Mouse (Mus musculus) neural tube, embryonic 12.5 days (tissue): ENCODE results near the gene Dcdc2a. TPM values are rescaled to one million over a fixed set of nuclear protein-coding genes. Genes with fewer than 3 reads are reported as not detected.

Experiments used
- ATAC-seq: fragments of 200-750 bp; cut with Nextera tagmentation; 2 replicates; pipeline ENCODE4 v1.8.0; 2017; ENCODE audit warnings: low read depth, mild to moderate bottlenecking, moderate TSS enrichment, moderate library complexity; ENCODE audit not compliant: low FRiP score
- H3K27ac ChIP-seq: fragments of 300-500 bp; sonication (generic); 2 replicates; pipeline ENCODE4 v1.5.1; 2016
- H3K27me3 ChIP-seq: fragments of 300-500 bp; sonication (generic); replicated peaks from 2 replicates; pipeline ENCODE4 v1.6.1; 2016; ENCODE audit warnings: mild to moderate bottlenecking
- H3K36me3 ChIP-seq: fragments of 300-500 bp; sonication (generic); 2 replicates; pipeline ENCODE4 v1.6.1; 2016; ENCODE audit warnings: mild to moderate bottlenecking
- H3K4me1 ChIP-seq: fragments of 300-500 bp; sonication (generic); 2 replicates; pipeline ENCODE4 v1.6.1; 2016
- H3K4me2 ChIP-seq: fragments of 300-500 bp; sonication (generic); replicated peaks from 2 replicates; pipeline ENCODE4 v1.6.1; 2016; ENCODE audit warnings: mild to moderate bottlenecking
- H3K4me3 ChIP-seq: fragments of 300-500 bp; sonication (generic); 2 replicates; pipeline ENCODE4 v1.5.1; 2016
- H3K9ac ChIP-seq: fragments of 300-500 bp; sonication (generic); 2 replicates; pipeline ENCODE4 v1.6.1; 2016; ENCODE audit warnings: mild to moderate bottlenecking
- H3K9me3 ChIP-seq: fragments of 300-500 bp; sonication (generic); 2 replicates; pipeline ENCODE4 v1.6.1; 2016; ENCODE audit warnings: mild to moderate bottlenecking
- WGBS: fragments of 180-500 bp; shearing (Covaris S2); methylation state at CpG from one replicate; pipeline ENCODE4 v1.1.7; 2016; 5-methylcytosine and 5-hydroxymethylcytosine counted together
- polyA plus RNA-seq: library from polyadenylated mRNA; unstranded; fragments of >200 nt; fragmentation: Nextera tagmentation; extraction: Ambion mirVana; gene quantifications from 2 replicates; pipeline ENCODE4 v1.2.1, GENCODE M21; 2016

Gene Dcdc2a
- polyA plus RNA-seq, 1 experiment from 2014 or later: 2.9 TPM

DNA sequence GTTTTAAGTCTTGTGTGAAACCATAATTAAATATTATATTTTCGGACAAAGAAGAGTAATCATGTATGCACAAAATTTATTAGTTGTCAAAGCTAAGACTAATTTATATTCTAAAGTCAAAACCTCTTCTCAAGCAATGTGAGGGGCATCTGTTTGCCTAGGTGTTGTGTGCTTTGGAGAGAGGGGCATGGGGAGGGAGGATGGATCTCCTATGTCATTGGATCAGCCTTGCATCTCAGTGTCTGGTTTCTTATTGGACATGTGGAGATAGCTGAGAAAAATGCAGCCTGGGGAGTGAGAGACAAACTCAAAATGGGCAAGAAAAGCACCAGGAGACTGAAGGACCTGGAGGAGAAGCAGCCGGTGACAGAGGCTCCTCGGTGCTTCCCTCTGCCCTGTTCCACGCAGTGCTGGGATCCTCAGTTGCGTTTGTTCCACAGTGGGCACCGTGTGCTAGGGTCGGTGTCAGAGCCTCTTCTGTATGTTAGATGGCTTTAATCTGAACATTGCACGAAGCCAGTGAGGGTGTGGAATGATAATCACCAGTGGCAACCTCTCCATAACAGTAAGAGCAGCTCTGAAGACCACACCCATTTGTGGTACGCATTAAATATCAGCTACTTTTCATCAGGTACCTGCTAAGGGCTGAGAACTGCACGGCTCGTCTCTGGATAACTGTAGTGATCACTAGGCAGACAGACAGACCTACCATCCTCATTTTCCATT, 133.8 kb downstream of the Dcdc2a start:
- Histone ChIP-seq H3K4me1 (peaks cover 11% of the 10 kb centered on the region; the same call in 1 of the 2 replicates), H3K9ac (no peak overlapping the region), H3K27me3 (no peaks in the 10 kb centered on the region), H3K4me3 (no peak overlapping the region), H3K36me3 (no peaks in the 10 kb centered on the region), H3K4me2 (no peak overlapping the region), H3K9me3 (no peaks in the 10 kb centered on the region), H3K27ac (no peak overlapping the region)
- ATAC-seq: no peak
- 89% methylated on average over 11 of the region's 11 CpGs for WGBS

DNA sequence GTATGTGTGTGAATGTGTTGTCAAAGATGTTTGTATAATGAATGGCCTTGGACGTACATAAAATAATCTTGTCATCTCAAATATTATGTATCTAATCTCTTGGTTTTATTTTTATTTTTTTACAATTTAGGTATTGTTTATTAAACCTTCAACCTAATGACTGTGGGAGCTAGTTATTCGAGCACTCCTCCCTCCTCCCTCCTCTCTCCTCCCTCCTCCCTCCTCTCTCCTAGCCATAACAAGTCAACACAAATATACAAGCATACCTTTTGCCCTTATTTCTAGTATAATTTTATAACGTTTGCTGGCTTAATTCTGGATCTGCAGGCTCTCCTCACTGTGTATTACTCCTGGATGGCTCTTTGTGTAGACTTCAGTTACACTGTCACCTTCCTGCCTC, 134.4 kb downstream of the Dcdc2a start:
- Histone ChIP-seq H3K4me1 (peaks cover 11% of the 10 kb centered on the region; the same call in 1 of the 2 replicates), H3K4me3 (no peak overlapping the region), H3K9ac (no peak overlapping the region), H3K4me2 (no peak overlapping the region), H3K27me3 (no peaks in the 10 kb centered on the region), H3K27ac (no peak overlapping the region), H3K36me3 (no peaks in the 10 kb centered on the region), H3K9me3 (no peaks in the 10 kb centered on the region)
- no peak for ATAC-seq
- 78% methylated on average over 3 of the region's 3 CpGs for WGBS

DNA sequence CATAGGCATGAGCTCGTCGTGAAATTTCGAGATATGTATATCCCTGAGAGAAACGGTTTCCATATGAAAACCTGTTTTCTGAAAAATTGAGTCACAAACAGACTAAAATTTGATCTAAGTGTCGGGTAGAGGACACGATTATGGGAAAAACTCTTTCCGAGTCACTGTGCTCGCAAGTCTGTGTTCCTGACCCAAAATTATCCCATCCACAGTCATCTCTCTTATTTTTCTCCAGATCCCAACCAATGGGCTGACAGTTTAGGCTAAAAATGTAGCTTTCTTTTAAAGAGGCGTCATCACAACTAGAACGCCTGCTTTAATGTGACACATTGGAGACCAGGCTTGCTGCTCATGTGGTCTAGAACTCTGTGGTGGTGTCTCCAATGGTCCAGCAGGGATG, 139.9 kb downstream of the Dcdc2a start:
- ATAC-seq: no peak
- WGBS: 93% methylated on average over 10 of the region's 10 CpGs
- H3K27ac ChIP-seq: no peak overlapping the region
- H3K4me3 ChIP-seq: no peak overlapping the region
- no peak overlapping the region for H3K9ac ChIP-seq
- H3K4me2 ChIP-seq: no peak overlapping the region
- H3K27me3 ChIP-seq: no peaks in the 10 kb centered on the region
- H3K36me3 ChIP-seq: no peaks in the 10 kb centered on the region
- no peaks in the 10 kb centered on the region for H3K4me1 ChIP-seq
- H3K9me3 ChIP-seq: no peaks in the 10 kb centered on the region

DNA sequence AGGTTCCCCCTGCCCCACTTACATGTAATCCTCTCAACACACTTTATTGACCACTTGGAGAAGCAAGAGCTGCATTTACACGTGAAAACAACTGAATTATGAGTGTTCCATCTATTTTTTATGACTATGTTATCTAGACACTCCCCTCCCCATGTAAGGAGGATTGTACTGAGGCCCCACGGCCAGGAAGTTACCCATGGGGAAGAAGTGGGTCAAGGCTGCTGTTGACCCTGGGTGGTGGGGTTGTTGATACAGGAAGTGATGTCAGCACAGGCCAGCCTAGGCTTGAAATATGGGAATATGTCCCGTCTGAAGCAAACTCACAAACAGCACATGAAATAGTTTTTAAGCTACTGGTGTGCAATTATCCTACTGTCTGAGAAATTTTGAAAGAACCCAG, 144.1 kb downstream of the Dcdc2a start:
- WGBS: 70% methylated on average over 3 of the region's 3 CpGs
- H3K27ac ChIP-seq: no peak overlapping the region
- no peaks in the 10 kb centered on the region for H3K4me1 ChIP-seq
- no peak for ATAC-seq
- no peak overlapping the region for H3K4me2 ChIP-seq
- no peaks in the 10 kb centered on the region for H3K9me3 ChIP-seq
- H3K27me3 ChIP-seq: no peaks in the 10 kb centered on the region
- no peak overlapping the region for H3K4me3 ChIP-seq
- H3K9ac ChIP-seq: no peak overlapping the region
- H3K36me3 ChIP-seq: no peaks in the 10 kb centered on the region

DNA sequence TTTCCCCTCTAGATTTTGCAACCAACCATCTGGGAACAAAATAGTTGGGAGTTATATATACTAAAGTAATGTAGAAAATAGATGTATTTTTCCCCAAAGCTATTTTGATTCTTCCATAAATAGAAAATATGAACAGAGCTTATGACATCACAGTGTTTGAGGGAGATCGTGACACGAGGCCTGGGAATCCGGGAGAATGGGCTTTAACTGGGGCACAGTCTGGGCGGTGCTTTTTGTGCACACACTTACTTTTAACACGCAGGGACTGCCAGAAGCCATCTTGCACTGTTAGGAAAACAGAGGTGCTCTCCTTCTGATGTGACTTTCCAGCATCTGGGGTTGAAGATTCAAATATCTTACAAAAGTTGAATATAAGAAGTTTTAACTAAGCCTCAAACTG, 151.1 kb downstream of the Dcdc2a start:
- 87% methylated on average over 5 of the region's 5 CpGs for WGBS
- H3K27me3 ChIP-seq: no peaks in the 10 kb centered on the region
- H3K4me1 ChIP-seq: no peaks in the 10 kb centered on the region
- H3K9me3 ChIP-seq: no peaks in the 10 kb centered on the region
- no peak overlapping the region for H3K4me3 ChIP-seq
- no peaks in the 10 kb centered on the region for H3K36me3 ChIP-seq
- no peak overlapping the region for H3K4me2 ChIP-seq
- H3K9ac ChIP-seq: no peak overlapping the region
- ATAC-seq: no peak
- H3K27ac ChIP-seq: no peak overlapping the region

DNA sequence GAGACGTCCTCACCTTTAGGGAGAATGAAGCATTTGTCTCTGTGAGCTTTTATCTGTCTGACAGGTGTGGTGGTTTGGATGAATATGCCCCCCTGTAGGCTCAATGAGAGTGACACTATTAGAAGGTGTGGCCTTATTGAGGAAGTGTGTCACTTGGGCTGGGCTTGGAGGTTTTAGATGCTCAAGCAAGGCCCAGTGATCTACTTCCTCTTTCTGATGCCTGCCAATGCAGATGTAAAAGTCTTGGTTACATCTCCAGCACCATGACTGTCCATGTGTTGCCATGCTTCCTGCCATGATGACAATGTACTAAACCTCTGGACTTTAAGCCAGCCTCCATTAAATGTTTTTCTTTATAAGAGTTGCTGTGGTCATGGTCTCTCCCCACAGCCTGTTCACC, 162.6 kb downstream of the Dcdc2a start:
- Histone ChIP-seq H3K36me3 (no peaks in the 10 kb centered on the region), H3K9ac (no peak overlapping the region), H3K4me3 (no peak overlapping the region), H3K27ac (no peak overlapping the region), H3K4me2 (no peak overlapping the region), H3K27me3 (no peaks in the 10 kb centered on the region), H3K9me3 (no peaks in the 10 kb centered on the region), H3K4me1 (no peaks in the 10 kb centered on the region)
- WGBS: 86% methylated on average over 1 of the region's 1 CpGs
- no peak for ATAC-seq

DNA sequence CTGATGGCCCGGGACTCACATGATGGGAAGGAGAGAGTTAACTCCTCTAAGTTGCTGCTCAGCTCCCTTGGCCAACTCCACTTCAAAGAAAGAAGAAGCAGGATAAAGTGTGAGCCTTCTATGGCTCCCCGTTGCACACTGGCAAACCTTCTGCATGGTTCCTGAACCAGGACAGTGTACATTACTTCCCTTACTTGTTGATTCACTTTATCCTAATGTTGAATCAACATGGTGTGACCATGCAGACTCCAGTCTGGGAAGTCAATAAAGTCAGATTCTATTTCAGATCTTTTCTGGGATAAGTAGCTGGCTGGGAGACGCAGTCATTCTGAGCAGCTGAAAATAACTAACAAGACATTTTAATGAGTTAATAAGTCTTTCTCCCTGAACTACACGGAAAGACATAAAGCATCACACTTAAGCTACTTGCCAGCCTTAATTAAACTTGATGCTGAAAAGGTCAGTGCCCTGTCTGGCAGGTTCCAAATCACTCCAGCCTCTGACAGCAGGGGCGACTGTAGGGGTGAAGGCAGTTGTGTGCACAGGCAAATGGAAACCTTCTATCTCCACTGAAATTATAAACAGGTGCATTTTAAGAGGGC, 164.5 kb downstream of the Dcdc2a start:
- Histone ChIP-seq H3K4me3 (no peak overlapping the region), H3K27me3 (no peaks in the 10 kb centered on the region), H3K36me3 (no peaks in the 10 kb centered on the region), H3K9ac (no peak overlapping the region), H3K9me3 (no peaks in the 10 kb centered on the region), H3K4me1 (no peaks in the 10 kb centered on the region), H3K4me2 (no peak overlapping the region), H3K27ac (no peak overlapping the region)
- WGBS: 76% methylated on average over 5 of the region's 5 CpGs
- no peak for ATAC-seq

DNA sequence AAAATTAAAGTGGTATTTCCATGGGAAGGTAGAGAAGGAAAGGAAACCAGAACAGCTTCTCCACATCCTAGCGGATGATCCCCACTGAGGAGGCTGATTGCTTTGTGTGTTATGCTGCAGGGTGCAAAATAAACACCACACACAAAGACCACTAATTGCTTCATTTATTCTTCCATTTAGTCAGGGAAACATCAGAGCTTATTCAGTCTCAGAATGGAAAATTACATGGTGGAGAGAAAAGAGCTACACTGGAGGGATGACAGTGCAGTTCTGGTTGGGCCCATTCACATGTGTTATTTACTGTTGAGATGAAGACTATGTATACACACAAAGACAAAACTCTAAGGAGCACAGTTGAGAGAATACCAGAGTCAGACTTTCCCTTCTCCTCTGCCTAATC, 196.1 kb downstream of the Dcdc2a start:
- no peak overlapping the region for H3K4me2 ChIP-seq
- no peak for ATAC-seq
- WGBS: 74% methylated on average over 1 of the region's 1 CpGs

DNA sequence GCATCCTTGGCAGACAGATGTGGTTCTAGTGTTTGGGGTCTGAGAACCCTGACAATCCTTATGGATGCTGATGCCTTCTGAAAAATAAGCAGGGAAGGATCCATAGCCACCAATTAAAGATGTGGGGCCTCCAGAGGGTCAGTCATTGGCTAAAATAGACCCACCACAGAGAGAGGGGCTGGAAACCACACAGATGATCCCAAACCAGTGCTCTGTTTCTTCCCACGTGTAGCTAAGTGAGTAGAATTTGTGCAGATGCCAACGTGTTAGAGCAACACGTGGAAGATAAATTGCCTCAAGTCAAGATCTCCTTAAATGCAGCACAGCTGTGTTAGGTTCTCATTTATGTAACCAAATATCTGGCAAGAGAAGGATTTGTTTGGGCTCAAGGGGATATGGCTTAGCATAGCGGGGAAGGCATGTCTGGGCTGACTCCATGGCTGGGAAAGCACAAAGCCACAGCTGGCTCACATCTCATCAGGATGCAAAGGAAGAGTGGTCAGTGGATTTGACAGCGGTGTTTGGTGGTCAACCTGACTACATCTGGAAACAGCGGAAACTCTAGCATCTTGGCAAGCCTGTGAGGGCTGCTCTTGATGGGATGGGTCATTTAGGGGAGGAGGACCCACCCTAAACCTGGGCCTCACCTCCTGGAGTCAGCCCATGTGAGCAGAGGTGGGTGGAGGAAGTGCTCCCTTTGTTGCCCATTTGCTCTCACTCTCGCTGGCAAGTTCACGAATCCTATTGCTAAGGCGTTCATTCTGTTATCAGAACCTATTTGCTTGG, 198.9 kb downstream of the Dcdc2a start:
- Histone ChIP-seq H3K9me3 (no peaks in the 10 kb centered on the region), H3K4me3 (no peak overlapping the region), H3K4me1 (no peaks in the 10 kb centered on the region), H3K36me3 (no peaks in the 10 kb centered on the region), H3K9ac (no peak overlapping the region), H3K4me2 (no peak overlapping the region), H3K27ac (no peak overlapping the region), H3K27me3 (no peaks in the 10 kb centered on the region)
- ATAC-seq: no peak
- WGBS: 87% methylated on average over 9 of the region's 9 CpGs

More for the DNA sequence above, 196.1 kb downstream of the Dcdc2a start:
- no peaks in the 10 kb centered on the region for H3K4me1 ChIP-seq
- no peaks in the 10 kb centered on the region for H3K9me3 ChIP-seq
- no peak overlapping the region for H3K4me3 ChIP-seq
- H3K36me3 ChIP-seq: no peaks in the 10 kb centered on the region
- H3K9ac ChIP-seq: no peak overlapping the region
- H3K27me3 ChIP-seq: no peaks in the 10 kb centered on the region
- H3K27ac ChIP-seq: no peak overlapping the region

DNA sequence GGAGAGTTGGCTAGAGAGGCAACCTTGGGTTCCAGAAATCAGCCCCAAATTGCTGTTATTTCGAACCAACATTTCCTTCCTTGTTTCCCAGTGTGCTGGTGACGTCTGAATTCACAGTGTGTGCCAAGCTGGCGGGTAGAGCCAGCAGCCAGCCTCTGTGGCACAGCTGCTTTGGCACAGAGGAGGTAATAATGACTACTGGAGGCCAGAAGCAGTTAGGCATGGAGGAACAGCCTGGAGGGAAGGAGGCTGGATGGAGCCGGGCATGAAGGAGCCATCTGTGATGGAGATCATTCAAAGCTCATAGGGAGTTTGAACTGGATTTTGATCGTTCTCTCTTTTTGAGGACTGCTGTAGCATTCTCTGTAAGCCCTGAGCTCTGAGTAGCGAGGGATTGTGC, 201.8 kb downstream of the Dcdc2a start:
- H3K9me3 ChIP-seq: no peaks in the 10 kb centered on the region
- 86% methylated on average over 6 of the region's 6 CpGs for WGBS
- no peak overlapping the region for H3K9ac ChIP-seq
- H3K4me3 ChIP-seq: no peak overlapping the region
- H3K36me3 ChIP-seq: no peaks in the 10 kb centered on the region
- H3K4me1 ChIP-seq: no peaks in the 10 kb centered on the region
- H3K27ac ChIP-seq: no peak overlapping the region
- H3K4me2 ChIP-seq: no peak overlapping the region
- no peaks in the 10 kb centered on the region for H3K27me3 ChIP-seq
- ATAC-seq: no peak
